Mouse (Mus musculus): ENCODE data around the gene Olfr551. TPM values are rescaled to one million over a fixed set of nuclear protein-coding genes. Genes with fewer than 3 reads are reported as not detected.

The Olfr551 gene
- polyA plus RNA-seq, 1 experiment from 2014 or later: not detected

GRCm38 (mm10) chr7:102564999-102565997, 26.4 kb downstream of the Olfr551 start, which contains the start of gene Trim21:
Gene Trim21 (minus strand): TSS chr7:102565486.
- ATAC-seq (ENCODE audit: low FRiP score, low read depth): peak; percentile 74; the same call in 1 of the 2 replicates
- Histone ChIP-seq H3K9me3 (no peaks in the 10 kb centered on the region), H3K27me3 (replicated peaks) (no peaks in the 10 kb centered on the region), H3K4me3 (peak within 1 kb of the TSS; percentile 33), H3K36me3 (no peaks in the 10 kb centered on the region), H3K4me1 (no peaks in the 10 kb centered on the region), H3K27ac (no peak within 1 kb of the TSS), H3K9ac (no peak within 1 kb of the TSS), H3K4me2 (replicated peaks) (peak within 1 kb of the TSS; percentile 52)
- WGBS: 17% methylated on average over 10 of the region's 10 CpGs

- Histone ChIP-seq H3K4me2 (replicated peaks) (no peak overlapping the region), H3K9me3 (no peaks in the 10 kb centered on the region), H3K4me1 (no peaks in the 10 kb centered on the region), H3K27me3 (replicated peaks) (no peaks in the 10 kb centered on the region), H3K27ac (no peak overlapping the region), H3K36me3 (no peaks in the 10 kb centered on the region), H3K4me3 (no peak overlapping the region), H3K9ac (no peak overlapping the region)
- WGBS: 83% methylated on average over 3 of the region's 3 CpGs
- ATAC-seq (ENCODE audit: low FRiP score, low read depth): no peak
Observed at GRCm38 (mm10) chr7:102553279-102553678, 38.4 kb downstream of the Olfr551 start.

- Histone ChIP-seq H3K4me3 (no peak within 1 kb of the TSS), H3K9ac (no peak within 1 kb of the TSS), H3K4me2 (replicated peaks) (no peak within 1 kb of the TSS), H3K4me1 (no peaks in the 10 kb centered on the region), H3K36me3 (no peaks in the 10 kb centered on the region), H3K9me3 (no peaks in the 10 kb centered on the region), H3K27ac (no peak within 1 kb of the TSS), H3K27me3 (replicated peaks) (no peaks in the 10 kb centered on the region)
- ATAC-seq (ENCODE audit: low FRiP score, low read depth): no peak
- WGBS: 96% methylated on average over 3 of the region's 3 CpGs
Observed at GRCm38 (mm10) chr7:102549570-102549969, 42.1 kb downstream of the Olfr551 start, which contains the start of gene Olfr549. Gene Olfr549 (plus strand): TSS chr7:102549870.

DNA sequence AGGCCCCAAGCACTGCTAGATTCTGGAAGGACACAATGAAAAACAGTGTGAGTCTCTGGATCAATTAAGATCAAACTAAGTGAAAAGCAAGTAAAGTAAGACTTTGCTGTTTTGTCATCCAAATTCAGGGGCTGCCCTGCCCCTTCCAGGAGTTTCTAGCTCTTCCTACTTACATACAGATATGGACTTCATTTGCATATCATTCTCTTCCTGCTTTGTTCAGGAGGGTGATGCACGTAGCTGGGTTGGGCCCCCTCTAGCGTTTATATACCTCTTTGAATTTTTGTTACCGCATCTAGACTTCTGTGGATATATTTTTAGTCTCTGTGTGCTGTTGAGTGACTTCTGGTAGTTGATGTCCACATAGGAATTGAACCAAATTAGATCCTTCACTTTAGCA, 50.4 kb downstream of the Olfr551 start:
- Histone ChIP-seq H3K9me3 (no peaks in the 10 kb centered on the region), H3K4me3 (no peak overlapping the region), H3K27me3 (replicated peaks) (no peaks in the 10 kb centered on the region), H3K4me2 (replicated peaks) (no peak overlapping the region), H3K9ac (no peak overlapping the region), H3K27ac (no peak overlapping the region), H3K36me3 (no peaks in the 10 kb centered on the region), H3K4me1 (no peaks in the 10 kb centered on the region)
- WGBS: 62% methylated on average over 3 of the region's 3 CpGs
- no peak for ATAC-seq (ENCODE audit: low FRiP score, low read depth)

- Histone ChIP-seq H3K27ac (no peak within 1 kb of the TSS), H3K27me3 (replicated peaks) (no peaks in the 10 kb centered on the region), H3K4me2 (replicated peaks) (no peak within 1 kb of the TSS), H3K36me3 (no peaks in the 10 kb centered on the region), H3K9ac (no peak within 1 kb of the TSS), H3K9me3 (no peaks in the 10 kb centered on the region), H3K4me3 (no peak within 1 kb of the TSS), H3K4me1 (no peaks in the 10 kb centered on the region)
- 91% methylated on average over 2 of the region's 2 CpGs for WGBS
- no peak for ATAC-seq (ENCODE audit: low FRiP score, low read depth)
Observed at GRCm38 (mm10) chr7:102540596-102540995, 51.1 kb downstream of the Olfr551 start, which contains the start of gene Olfr548-ps1. Gene Olfr548-ps1 (plus strand): TSS chr7:102540896.

DNA sequence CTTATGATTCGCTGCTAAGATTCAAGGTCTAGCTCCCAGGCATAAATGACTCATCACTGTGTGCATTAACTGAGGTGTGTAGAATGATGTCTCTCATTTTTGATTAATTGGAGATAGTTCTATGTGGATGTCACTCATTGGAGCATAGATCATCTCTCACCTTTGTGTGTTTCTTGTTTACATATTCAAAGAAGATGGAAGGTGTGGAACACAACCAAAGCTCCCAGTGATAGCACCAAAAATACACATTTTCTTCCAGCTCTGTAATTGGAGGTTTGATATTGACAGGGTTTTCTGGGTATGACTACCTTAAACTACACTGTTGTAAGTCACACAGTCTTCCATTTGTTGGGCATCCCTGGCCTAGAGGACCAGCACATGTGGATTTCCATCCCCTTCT, 57.2 kb downstream of the Olfr551 start, which contains the start of gene Olfr547:
TSS of gene Olfr547 (plus strand) at position 301 of the 400 bp plus-strand sequence.
- no peaks in the 10 kb centered on the region for H3K9me3 ChIP-seq
- 88% methylated on average over 1 of the region's 1 CpGs for WGBS
- H3K9ac ChIP-seq: no peak within 1 kb of the TSS
- H3K4me2 ChIP-seq (replicated peaks): no peak within 1 kb of the TSS
- no peak within 1 kb of the TSS for H3K27ac ChIP-seq
- H3K4me1 ChIP-seq: no peaks in the 10 kb centered on the region
- ATAC-seq (ENCODE audit: low FRiP score, low read depth): no peak
- no peaks in the 10 kb centered on the region for H3K36me3 ChIP-seq
- H3K4me3 ChIP-seq: no peak within 1 kb of the TSS
- H3K27me3 ChIP-seq (replicated peaks): no peaks in the 10 kb centered on the region

Other genes starting within 250 kb of the Olfr551 start
- 113 and 115 TPM in 2 replicates for gene Rrm1, start 150.2 kb downstream of the Olfr551 start, polyA plus RNA-seq (2016; fragmentation: Nextera tagmentation; extraction: Ambion mirVana)
- gene Olfr543, start 110.2 kb downstream of the Olfr551 start, polyA plus RNA-seq (2016; fragmentation: Nextera tagmentation; extraction: Ambion mirVana): 0.45 and 0.46 TPM in 2 replicates
- gene Olfr544, start 103.6 kb downstream of the Olfr551 start, polyA plus RNA-seq (2016; fragmentation: Nextera tagmentation; extraction: Ambion mirVana): 0.05 and 0.15 TPM in 2 replicates
- gene Olfr545, start 92.3 kb downstream of the Olfr551 start, polyA plus RNA-seq (2016; fragmentation: Nextera tagmentation; extraction: Ambion mirVana): 0.10 and 0.13 TPM in 2 replicates
- not detected in 2 replicates for gene Olfr547, start 57.1 kb downstream of the Olfr551 start, polyA plus RNA-seq (2016; fragmentation: Nextera tagmentation; extraction: Ambion mirVana)
- gene Olfr548-ps1, start 51.0 kb downstream of the Olfr551 start, polyA plus RNA-seq (2016; fragmentation: Nextera tagmentation; extraction: Ambion mirVana): not detected in 2 replicates
- not detected in 2 replicates for gene Olfr549, start 42.0 kb downstream of the Olfr551 start, polyA plus RNA-seq (2016; fragmentation: Nextera tagmentation; extraction: Ambion mirVana)
- 0.20 TPM in 1 of 2 replicates, not detected in the other for gene Trim21, start 26.4 kb downstream of the Olfr551 start, polyA plus RNA-seq (2016; fragmentation: Nextera tagmentation; extraction: Ambion mirVana)
- not detected in 2 replicates for gene Olfr550, start 20.4 kb downstream of the Olfr551 start, polyA plus RNA-seq (2016; fragmentation: Nextera tagmentation; extraction: Ambion mirVana)
- not detected in 2 replicates for gene Olfr552, start 5.9 kb upstream of the Olfr551 start, polyA plus RNA-seq (2016; fragmentation: Nextera tagmentation; extraction: Ambion mirVana)
- not detected in 2 replicates for gene Olfr553, start 26.3 kb upstream of the Olfr551 start, polyA plus RNA-seq (2016; fragmentation: Nextera tagmentation; extraction: Ambion mirVana)
- gene Olfr554, start 46.5 kb upstream of the Olfr551 start, polyA plus RNA-seq (2016; fragmentation: Nextera tagmentation; extraction: Ambion mirVana): not detected in 2 replicates
- not detected in 2 replicates for gene Olfr555, start 66.9 kb upstream of the Olfr551 start, polyA plus RNA-seq (2016; fragmentation: Nextera tagmentation; extraction: Ambion mirVana)
- gene Olfr556, start 73.0 kb upstream of the Olfr551 start, polyA plus RNA-seq (2016; fragmentation: Nextera tagmentation; extraction: Ambion mirVana): not detected in 2 replicates
- 10.8 and 12.4 TPM in 2 replicates for gene Trim68, start 95.4 kb upstream of the Olfr551 start, polyA plus RNA-seq (2016; fragmentation: Nextera tagmentation; extraction: Ambion mirVana)
- gene Olfr557, start 104.0 kb upstream of the Olfr551 start, polyA plus RNA-seq (2016; fragmentation: Nextera tagmentation; extraction: Ambion mirVana): not detected in 2 replicates
- gene Olfr558, start 110.3 kb upstream of the Olfr551 start, polyA plus RNA-seq (2016; fragmentation: Nextera tagmentation; extraction: Ambion mirVana): 1.3 and 1.8 TPM in 2 replicates
- 0.08 TPM in 1 of 2 replicates, not detected in the other for gene Olfr33, start 127.2 kb upstream of the Olfr551 start, polyA plus RNA-seq (2016; fragmentation: Nextera tagmentation; extraction: Ambion mirVana)
- 0.20 TPM in 1 of 2 replicates, not detected in the other for gene Olfr559, start 135.6 kb upstream of the Olfr551 start, polyA plus RNA-seq (2016; fragmentation: Nextera tagmentation; extraction: Ambion mirVana)
- gene Olfr560, start 167.5 kb upstream of the Olfr551 start, polyA plus RNA-seq (2016; fragmentation: Nextera tagmentation; extraction: Ambion mirVana): not detected in 2 replicates
- gene Olfr78, start 167.6 kb upstream of the Olfr551 start, polyA plus RNA-seq (2016; fragmentation: Nextera tagmentation; extraction: Ambion mirVana): 0.19 and 0.48 TPM in 2 replicates
- 0.13 and 0.18 TPM in 2 replicates for gene Olfr561, start 179.3 kb upstream of the Olfr551 start, polyA plus RNA-seq (2016; fragmentation: Nextera tagmentation; extraction: Ambion mirVana)
- gene Olfr564, start 211.6 kb upstream of the Olfr551 start, polyA plus RNA-seq (2016; fragmentation: Nextera tagmentation; extraction: Ambion mirVana): not detected in 2 replicates

Measured in neural tube, embryonic 12.5 days (tissue).